Mouse (Mus musculus): ENCODE measurements around the gene Mvd. TPM values are rescaled to one million over a fixed set of nuclear protein-coding genes. Genes with fewer than 3 reads are reported as not detected.

The Mvd gene
- polyA plus RNA-seq, 1 experiment = 17.0 TPM

- Histone ChIP-seq H3K27ac (ENCODE audit: insufficient read depth, low read length) (peak overlapping the region; percentile 65), H3K4me3 (ENCODE audit: extremely low read depth, insufficient read depth, insufficient read length) (peak overlapping the region; percentile 98), H3K4me1 (ENCODE audit: control insufficient read depth, insufficient read depth, insufficient read length) (peaks cover 17% of the 10 kb centered on the region; the same call in 1 of the 2 replicates), H3K36me3 (ENCODE audit: control insufficient read depth, insufficient read depth, low read length) (peaks cover 18% of the 10 kb centered on the region), H3K27me3 (ENCODE audit: control insufficient read depth, insufficient read depth, low read length) (no peaks in the 10 kb centered on the region)
- TF ChIP-seq POLR2A (IDR thresholded peaks at IDR 0.05; ENCODE audit: low read depth, low read length) = no peak
- no peak for DNase-seq (ENCODE audit: low read depth in 1 of 2, low spot score in 2 of 2)
- 2% methylated on average over 16 of the region's 16 CpGs for WGBS
Measured at GRCm38 (mm10) chr8:122474951-122475560, 31.8 kb upstream of the Mvd start.

DNA sequence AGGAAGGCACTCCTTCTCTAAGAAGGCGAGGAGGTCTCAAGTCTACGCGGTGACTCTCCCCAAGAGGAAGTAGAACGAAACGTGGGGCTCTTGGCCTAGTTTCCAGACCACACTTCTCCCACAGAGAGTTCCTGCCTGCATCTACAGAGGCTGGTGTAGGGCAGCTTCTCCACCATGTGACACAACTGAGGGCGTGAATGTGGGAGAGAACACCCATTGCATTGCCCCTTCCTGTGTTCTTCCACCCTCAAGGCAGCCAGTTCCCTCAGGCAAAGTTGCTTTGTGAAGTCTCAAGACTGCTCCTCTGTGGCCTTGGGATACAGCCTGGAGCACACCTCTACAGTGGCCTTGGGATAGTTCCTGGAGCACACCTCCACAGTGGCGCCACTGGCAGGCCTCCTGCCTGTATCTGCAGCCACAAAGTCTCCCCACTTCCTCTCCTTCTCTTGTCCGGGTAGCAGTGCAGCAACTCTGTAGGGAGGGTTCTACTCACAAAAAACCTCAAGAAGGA is 30.7 kb upstream of the Mvd start:
- Histone ChIP-seq H3K4me3 (ENCODE audit: extremely low read depth, insufficient read depth, insufficient read length) (no peak overlapping the region), H3K36me3 (ENCODE audit: control insufficient read depth, insufficient read depth, low read length) (peaks cover 9% of the 10 kb centered on the region), H3K4me1 (ENCODE audit: control insufficient read depth, insufficient read depth, insufficient read length) (peaks cover 20% of the 10 kb centered on the region; the same call in 1 of the 2 replicates), H3K27me3 (ENCODE audit: control insufficient read depth, insufficient read depth, low read length) (no peaks in the 10 kb centered on the region), H3K27ac (ENCODE audit: insufficient read depth, low read length) (peak overlapping the region; percentile 78)
- TF ChIP-seq POLR2A (IDR thresholded peaks at IDR 0.05; ENCODE audit: low read depth, low read length) (no peak), CTCF (IDR thresholded peaks at IDR 0.05; ENCODE audit: extremely low read depth, insufficient read depth, insufficient read length, insufficient replicate concordance) (no peak)
- peak in 1 of 2 experiments; percentile 28 for DNase-seq (ENCODE audit: low read depth in 1 of 2, low spot score in 2 of 2)
- WGBS = 7% methylated on average over 8 of the region's 8 CpGs

GRCm38 (mm10) chr8:122470691-122471090 is 27.5 kb upstream of the Mvd start:
- DNase-seq (ENCODE audit: low read depth in 1 of 2, low spot score in 2 of 2) = no peak
- no peaks in the 10 kb centered on the region for H3K27me3 ChIP-seq (ENCODE audit: control insufficient read depth, insufficient read depth, low read length)

GRCm38 (mm10) chr8:122469965-122470364 is 26.7 kb upstream of the Mvd start:
- H3K27me3 ChIP-seq (ENCODE audit: control insufficient read depth, insufficient read depth, low read length) = no peaks in the 10 kb centered on the region
- H3K4me3 ChIP-seq (ENCODE audit: extremely low read depth, insufficient read depth, insufficient read length) = peak overlapping the region; percentile 22; the same call in 1 of the 2 replicates
- H3K36me3 ChIP-seq (ENCODE audit: control insufficient read depth, insufficient read depth, low read length) = peaks cover 25% of the 10 kb centered on the region
- 49% methylated on average over 10 of the region's 10 CpGs for WGBS
- TF ChIP-seq POLR2A (IDR thresholded peaks at IDR 0.05; ENCODE audit: low read depth, low read length) (no peak), CTCF (IDR thresholded peaks at IDR 0.05; ENCODE audit: extremely low read depth, insufficient read depth, insufficient read length, insufficient replicate concordance) (no peak)
- H3K27ac ChIP-seq (ENCODE audit: insufficient read depth, low read length) = peak overlapping the region; percentile 27
- H3K4me1 ChIP-seq (ENCODE audit: control insufficient read depth, insufficient read depth, insufficient read length) = peaks cover 18% of the 10 kb centered on the region; the same call in 1 of the 2 replicates
- no peak for DNase-seq (ENCODE audit: low read depth in 1 of 2, low spot score in 2 of 2)

More at GRCm38 (mm10) chr8:122470691-122471090, 27.5 kb upstream of the Mvd start:
- H3K4me3 ChIP-seq (ENCODE audit: extremely low read depth, insufficient read depth, insufficient read length) = no peak overlapping the region
- peaks cover 24% of the 10 kb centered on the region for H3K36me3 ChIP-seq (ENCODE audit: control insufficient read depth, insufficient read depth, low read length)
- TF ChIP-seq POLR2A (IDR thresholded peaks at IDR 0.05; ENCODE audit: low read depth, low read length) (no peak), CTCF (IDR thresholded peaks at IDR 0.05; ENCODE audit: extremely low read depth, insufficient read depth, insufficient read length, insufficient replicate concordance) (no peak)
- H3K4me1 ChIP-seq (ENCODE audit: control insufficient read depth, insufficient read depth, insufficient read length) = peaks cover 20% of the 10 kb centered on the region; the same call in 1 of the 2 replicates
- peak overlapping the region; percentile 27 for H3K27ac ChIP-seq (ENCODE audit: insufficient read depth, low read length)
- 28% methylated on average over 5 of the region's 5 CpGs for WGBS

DNA sequence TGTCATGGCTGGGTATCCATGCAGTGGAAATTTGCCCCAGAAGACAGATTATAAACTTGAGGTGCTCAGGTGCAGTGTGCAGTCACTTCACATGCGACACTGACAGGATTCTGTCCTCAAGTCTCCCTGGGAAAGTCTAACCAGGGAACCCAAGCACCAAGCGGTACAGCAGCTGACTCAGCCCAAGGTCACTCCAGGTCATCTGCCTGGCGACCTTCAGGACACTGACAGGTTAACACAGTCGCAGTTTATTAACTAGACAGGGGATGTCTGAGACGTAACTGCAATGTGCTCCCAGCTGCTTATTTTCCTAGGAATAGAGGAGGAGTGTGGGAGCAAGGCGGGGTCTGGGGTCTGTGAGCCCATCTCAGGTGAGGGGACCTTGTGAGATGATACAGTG is 26.2 kb upstream of the Mvd start:
- no peak for DNase-seq (ENCODE audit: low read depth in 1 of 2, low spot score in 2 of 2)
- Histone ChIP-seq H3K27ac (ENCODE audit: insufficient read depth, low read length) (peak overlapping the region; percentile 13; the same call in 1 of the 2 replicates), H3K27me3 (ENCODE audit: control insufficient read depth, insufficient read depth, low read length) (no peaks in the 10 kb centered on the region), H3K4me1 (ENCODE audit: control insufficient read depth, insufficient read depth, insufficient read length) (peaks cover 15% of the 10 kb centered on the region; the same call in 1 of the 2 replicates), H3K4me3 (ENCODE audit: extremely low read depth, insufficient read depth, insufficient read length) (no peak overlapping the region), H3K36me3 (ENCODE audit: control insufficient read depth, insufficient read depth, low read length) (peaks cover 25% of the 10 kb centered on the region)
- TF ChIP-seq POLR2A (IDR thresholded peaks at IDR 0.05; ENCODE audit: low read depth, low read length) (no peak), CTCF (IDR thresholded peaks at IDR 0.05; ENCODE audit: extremely low read depth, insufficient read depth, insufficient read length, insufficient replicate concordance) (no peak)
- whole genome bisulfite sequencing = 78% methylated on average over 6 of the region's 6 CpGs

DNA sequence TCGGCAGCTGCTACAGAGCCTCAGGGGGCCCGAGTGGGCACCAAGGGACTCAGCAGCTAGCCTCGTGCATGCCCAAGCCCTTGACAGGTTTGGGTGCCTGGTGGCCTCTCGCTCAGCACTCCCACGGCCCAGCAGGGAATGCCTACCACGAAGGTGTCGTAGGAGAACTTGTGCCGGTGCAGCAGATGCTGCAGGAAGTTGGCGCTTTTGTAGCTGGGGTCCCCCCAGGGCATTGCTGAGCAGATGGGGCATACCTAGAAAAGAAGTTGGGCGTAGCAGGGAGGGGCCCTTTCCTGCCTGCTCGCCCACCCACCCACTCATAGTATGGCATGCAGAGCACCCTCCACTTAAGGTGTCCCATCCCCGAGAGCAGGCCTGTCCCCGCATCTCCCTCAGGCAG is 24.6 kb upstream of the Mvd start:
- TF ChIP-seq POLR2A (IDR thresholded peaks at IDR 0.05; ENCODE audit: low read depth, low read length) (no peak), CTCF (IDR thresholded peaks at IDR 0.05; ENCODE audit: extremely low read depth, insufficient read depth, insufficient read length, insufficient replicate concordance) (no peak)
- DNase-seq (ENCODE audit: low read depth in 1 of 2, low spot score in 2 of 2) = no peak
- Histone ChIP-seq H3K4me3 (ENCODE audit: extremely low read depth, insufficient read depth, insufficient read length) (no peak overlapping the region), H3K27me3 (ENCODE audit: control insufficient read depth, insufficient read depth, low read length) (no peaks in the 10 kb centered on the region), H3K4me1 (ENCODE audit: control insufficient read depth, insufficient read depth, insufficient read length) (peaks cover 16% of the 10 kb centered on the region; the same call in 1 of the 2 replicates), H3K36me3 (ENCODE audit: control insufficient read depth, insufficient read depth, low read length) (peaks cover 25% of the 10 kb centered on the region), H3K27ac (ENCODE audit: insufficient read depth, low read length) (no peak overlapping the region)
- 63% methylated on average over 13 of the region's 13 CpGs for WGBS

- whole genome bisulfite sequencing = 63% methylated on average over 7 of the region's 7 CpGs
- Histone ChIP-seq H3K4me3 (ENCODE audit: extremely low read depth, insufficient read depth, insufficient read length) (no peak overlapping the region), H3K27ac (ENCODE audit: insufficient read depth, low read length) (no peak overlapping the region), H3K36me3 (ENCODE audit: control insufficient read depth, insufficient read depth, low read length) (peaks cover 24% of the 10 kb centered on the region), H3K27me3 (ENCODE audit: control insufficient read depth, insufficient read depth, low read length) (no peaks in the 10 kb centered on the region), H3K4me1 (ENCODE audit: control insufficient read depth, insufficient read depth, insufficient read length) (peaks cover 22% of the 10 kb centered on the region)
- no peak for DNase-seq (ENCODE audit: low read depth in 1 of 2, low spot score in 2 of 2)
- TF ChIP-seq POLR2A (IDR thresholded peaks at IDR 0.05; ENCODE audit: low read depth, low read length) (no peak), CTCF (IDR thresholded peaks at IDR 0.05; ENCODE audit: extremely low read depth, insufficient read depth, insufficient read length, insufficient replicate concordance) (no peak)
Measured at GRCm38 (mm10) chr8:122464985-122465384, 21.8 kb upstream of the Mvd start.

All from spleen, adult 2 months (tissue).